Mouse (Mus musculus): ENCODE results near the gene Fam8a1.

- TF ChIP-seq CTCF (IDR thresholded peaks at IDR 0.05; ENCODE audit: low read depth, low read length) (no peak), POLR2A (IDR thresholded peaks at IDR 0.05; ENCODE audit: insufficient read depth, low read length) (no peak)
Measured at GRCm38 (mm10) chr13:46713486-46713885, 44.2 kb downstream of the Fam8a1 start.

Data from ES-Bruce4 (cell line).